Mouse (Mus musculus) embryonic fibroblast, embryonic 13.5 days (primary cell): ENCODE results near the gene Bcat2. TPM values are rescaled to one million over a fixed set of nuclear protein-coding genes. Genes with fewer than 3 reads are reported as not detected.

ENCODE experiments used
- H3K27ac ChIP-seq: 2 replicates; pipeline ENCODE4 v1.5.1; 2012; ENCODE audit warnings: low read length, control low read depth, inconsistent platforms; ENCODE audit not compliant: insufficient read depth
- H3K4me1 ChIP-seq: 2 replicates; pipeline ENCODE4 v1.6.1; 2011; ENCODE audit warnings: low read length; ENCODE audit not compliant: control insufficient read depth, insufficient read depth
- H3K4me3 ChIP-seq: 2 replicates; pipeline ENCODE4 v1.5.1; 2011; ENCODE audit warnings: mild to moderate bottlenecking, control low read depth, low read length; ENCODE audit not compliant: insufficient read depth
- CTCF ChIP-seq: IDR thresholded peaks from 2 replicates; pipeline ENCODE4 v1.5.1; 2011; ENCODE audit warnings: mild to moderate bottlenecking, control low read depth, low read length, moderate library complexity, borderline replicate concordance; ENCODE audit not compliant: insufficient read depth
- POLR2A ChIP-seq: IDR thresholded peaks from 2 replicates; pipeline ENCODE4 v1.6.1; 2011; ENCODE audit warnings: low read depth, mild to moderate bottlenecking, control low read depth, low read length, moderate library complexity
- polyA plus RNA-seq: library from polyadenylated mRNA; stranded (reverse); fragments of >200 nt; gene quantifications from 2 replicates; pipeline ENCODE4 v1.2.4, GENCODE M21; 2011; ENCODE audit warnings: low read depth; ENCODE audit not compliant: missing spikeins, insufficient read length

Gene Bcat2
- polyA plus RNA-seq, 1 experiment: 30.6 TPM

DNA sequence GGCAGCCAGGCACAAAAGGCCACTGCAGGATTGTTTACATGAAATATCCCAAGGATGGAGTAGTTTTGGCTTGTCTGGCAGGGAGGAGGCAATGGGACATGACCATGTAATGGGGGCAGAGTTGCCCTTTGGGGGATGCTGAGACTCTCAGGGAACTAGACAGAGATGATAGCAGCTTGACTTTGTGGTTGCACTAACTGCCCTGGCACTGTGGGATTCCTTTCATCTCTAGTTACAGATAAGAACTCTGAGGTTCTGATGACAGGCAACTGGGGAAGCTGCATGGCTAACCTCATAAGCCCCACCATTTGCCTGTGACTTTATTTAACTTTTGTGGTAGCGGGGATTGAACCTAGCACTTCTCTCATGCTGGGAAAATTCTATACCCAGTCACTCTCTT, 26.2 kb downstream of the Bcat2 start:
- TF ChIP-seq POLR2A: no peak
- TF ChIP-seq CTCF: no peak
- Histone ChIP-seq H3K4me1 (no peaks in the 10 kb centered on the region), H3K4me3 (no peak overlapping the region), H3K27ac (no peak overlapping the region)

DNA sequence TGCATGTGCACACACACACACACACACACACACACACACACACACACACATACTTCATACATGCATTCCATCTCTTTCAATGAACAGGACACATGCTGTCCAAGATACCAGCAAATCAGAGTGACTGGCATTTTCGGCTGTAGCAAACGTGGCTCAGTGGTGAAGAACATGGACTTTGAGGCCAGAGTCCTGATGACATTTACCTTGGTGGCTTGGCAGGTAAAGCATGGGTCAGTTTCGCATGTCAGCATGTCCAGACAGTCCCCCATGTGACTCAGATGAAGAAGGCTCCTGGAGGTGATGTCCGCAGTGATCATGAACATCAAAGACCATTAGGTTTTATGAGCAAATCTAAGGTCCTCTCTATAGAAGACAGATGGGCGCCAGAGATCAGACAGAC, 27.1 kb downstream of the Bcat2 start:
- no peak overlapping the region for H3K27ac ChIP-seq
- H3K4me1 ChIP-seq: no peaks in the 10 kb centered on the region
- H3K4me3 ChIP-seq: no peak overlapping the region
- TF ChIP-seq CTCF: no peak
- TF ChIP-seq POLR2A: no peak

DNA sequence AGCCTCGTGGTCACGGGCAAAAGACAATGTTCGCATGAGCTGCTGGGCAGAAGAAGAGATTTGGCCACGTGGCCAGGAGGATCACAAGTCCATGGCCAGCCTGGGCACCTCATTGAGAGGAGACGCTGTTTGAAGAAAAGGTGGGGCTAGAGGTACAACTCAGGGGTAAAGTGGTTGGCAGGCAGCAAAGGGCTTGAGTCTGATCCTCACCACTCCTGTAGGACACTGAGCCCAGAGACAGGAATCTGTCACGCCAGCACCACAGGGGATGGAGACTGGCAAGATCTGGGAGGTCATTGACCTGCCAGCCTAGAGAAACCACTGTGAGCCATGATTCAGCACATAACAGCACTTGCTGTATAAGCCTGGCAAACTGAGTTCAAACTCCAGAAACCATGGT, 27.6 kb downstream of the Bcat2 start:
- TF ChIP-seq POLR2A: no peak
- TF ChIP-seq CTCF: no peak
- Histone ChIP-seq H3K4me3 (no peak overlapping the region), H3K4me1 (no peaks in the 10 kb centered on the region), H3K27ac (no peak overlapping the region)

GRCm38 (mm10) chr7:45598960-45599879, 29.3 kb downstream of the Bcat2 start:
- H3K4me3 ChIP-seq: no peak overlapping the region
- TF ChIP-seq CTCF (no peak), POLR2A (no peak)
- H3K27ac ChIP-seq: no peak overlapping the region
- H3K4me1 ChIP-seq: no peaks in the 10 kb centered on the region

GRCm38 (mm10) chr7:45605704-45606289, 35.8 kb downstream of the Bcat2 start:
- Histone ChIP-seq H3K4me3 (no peak overlapping the region), H3K4me1 (0 out of 2 replicates have a peak, but pooled peaks cover 2% of the 10 kb centered on the region), H3K27ac (no peak overlapping the region)
- no peak for TF ChIP-seq CTCF
- TF ChIP-seq POLR2A: no peak

DNA sequence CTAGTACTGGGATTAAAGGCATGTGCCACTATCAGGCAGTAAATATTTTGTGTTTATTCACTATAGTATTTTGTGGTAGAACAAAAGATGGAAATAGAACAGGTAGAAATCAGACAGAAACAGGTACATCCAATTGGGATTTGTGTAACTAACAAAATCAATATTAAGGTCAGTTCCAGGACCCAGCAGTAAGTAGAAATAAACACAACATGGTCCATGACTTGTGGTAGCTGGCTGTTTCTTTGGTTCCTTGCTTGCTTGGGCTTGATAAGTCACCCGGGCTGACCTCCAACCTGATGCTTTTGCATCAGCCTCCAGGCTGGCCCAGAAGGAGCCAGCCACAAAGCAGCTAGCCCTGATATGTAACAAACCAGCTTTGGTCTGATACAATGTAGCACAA, 39.6 kb downstream of the Bcat2 start:
- H3K4me3 ChIP-seq: no peak overlapping the region
- H3K27ac ChIP-seq: no peak overlapping the region
- TF ChIP-seq POLR2A (no peak), CTCF (no peak)
- 0 out of 2 replicates have a peak, but pooled peaks cover 2% of the 10 kb centered on the region for H3K4me1 ChIP-seq

- peak overlapping the region; percentile 14; the same call in 1 of the 2 replicates for H3K27ac ChIP-seq
Observed at GRCm38 (mm10) chr7:45616277-45616676, 46.3 kb downstream of the Bcat2 start.

DNA sequence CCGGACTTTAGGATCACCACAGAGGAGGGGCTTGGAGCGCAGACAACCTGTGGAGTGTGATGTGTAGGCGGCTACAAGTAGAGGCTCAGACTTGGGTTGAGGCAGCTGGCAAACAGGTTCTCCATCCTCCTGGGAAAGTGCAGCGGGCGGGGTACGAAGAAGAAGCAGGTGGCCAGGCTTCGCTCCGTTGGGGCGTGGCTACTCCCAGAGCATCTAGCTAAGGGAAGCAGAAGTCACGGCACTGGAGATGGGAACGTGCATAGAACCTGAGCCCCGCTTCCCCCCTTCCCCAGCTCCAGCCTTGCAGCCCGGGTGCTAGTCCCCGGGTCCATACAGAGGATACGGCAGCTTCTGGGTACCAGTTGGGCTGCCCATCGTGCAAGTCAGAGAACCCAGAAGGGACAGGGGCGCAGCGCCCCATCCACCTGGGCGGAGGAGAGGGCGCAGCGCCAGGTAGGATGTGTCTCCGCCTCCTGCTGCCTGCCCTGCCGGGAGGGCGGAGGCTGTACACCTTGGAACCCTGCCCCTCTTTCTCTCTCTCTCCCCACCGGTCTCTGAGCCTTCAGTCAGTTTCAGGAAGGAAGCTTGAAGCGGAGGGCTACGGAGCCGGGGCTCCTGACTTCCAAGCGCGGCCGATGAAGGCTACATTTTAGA, 47.2 kb downstream of the Bcat2 start, which contains the start of gene Fut1:
Fut1 (plus strand) TSS at position 248 of the 654 bp plus-strand sequence.
- Histone ChIP-seq H3K4me1 (peaks cover 2% of the 10 kb centered on the region; the same call in 1 of the 2 replicates), H3K27ac (peak within 1 kb of the TSS; percentile 14; the same call in 1 of the 2 replicates), H3K4me3 (no peak within 1 kb of the TSS)
- TF ChIP-seq POLR2A (no peak), CTCF (no peak)

More at GRCm38 (mm10) chr7:45616277-45616676, 46.3 kb downstream of the Bcat2 start:
- TF ChIP-seq CTCF: no peak
- TF ChIP-seq POLR2A: no peak
- H3K4me3 ChIP-seq: no peak overlapping the region
- H3K4me1 ChIP-seq: peaks cover 2% of the 10 kb centered on the region; the same call in 1 of the 2 replicates

- Histone ChIP-seq H3K4me1 (peaks cover 2% of the 10 kb centered on the region; the same call in 1 of the 2 replicates), H3K4me3 (no peak overlapping the region), H3K27ac (no peak overlapping the region)
- no peak for TF ChIP-seq POLR2A
- TF ChIP-seq CTCF: no peak
Observed at GRCm38 (mm10) chr7:45618316-45618715, 48.4 kb downstream of the Bcat2 start.

- Histone ChIP-seq H3K4me1 (peaks cover 2% of the 10 kb centered on the region; the same call in 1 of the 2 replicates), H3K27ac (no peak overlapping the region), H3K4me3 (no peak overlapping the region)
- no peak for TF ChIP-seq POLR2A
- no peak for TF ChIP-seq CTCF
Observed at GRCm38 (mm10) chr7:45619592-45619991, 49.6 kb downstream of the Bcat2 start.
